Mouse (Mus musculus): ENCODE measurements around the gene Pde12.
"Not testable (repeated sequence)": the region's sequence is repeated elsewhere in the genome, so short reads cannot be mapped to it uniquely, and the experiment has no call there.

Pde12 gene

DNA sequence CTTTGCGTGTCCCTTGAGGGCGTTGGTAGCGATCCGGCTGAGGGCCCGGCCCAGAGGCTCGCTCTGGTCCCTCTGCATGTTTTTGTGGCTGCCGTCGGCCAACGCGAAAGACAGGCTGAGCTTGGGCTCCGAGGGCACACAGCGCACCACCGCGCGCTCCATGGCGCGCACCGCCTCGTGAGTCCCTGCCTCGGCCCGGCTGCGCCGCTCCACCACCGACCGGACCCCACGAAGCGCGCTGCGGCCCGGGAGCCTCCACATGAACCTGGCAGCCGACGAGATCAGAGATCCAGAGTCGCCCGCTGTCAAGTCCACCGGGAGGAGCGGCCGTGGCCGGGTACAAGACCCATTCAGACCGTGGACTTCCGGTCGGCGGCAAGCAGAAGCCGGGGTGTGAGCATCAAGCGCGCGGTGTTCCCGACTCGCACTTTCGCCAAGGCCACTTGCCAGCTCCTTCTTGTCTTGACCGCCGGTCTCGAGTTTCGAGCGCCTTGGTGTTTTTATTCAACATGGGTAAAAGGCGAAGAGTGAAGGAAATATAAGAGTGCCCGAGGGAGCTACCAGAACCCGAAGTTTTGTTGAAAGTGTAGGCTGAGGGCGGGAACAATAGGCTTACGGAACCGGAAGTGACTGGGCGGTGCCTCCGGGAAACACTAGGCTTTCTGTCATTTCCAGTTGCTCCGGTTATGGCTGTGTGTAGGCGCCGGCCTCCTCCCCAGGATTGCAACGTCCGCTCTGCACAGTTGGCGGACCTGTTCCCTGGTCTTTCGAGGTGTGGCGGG is at the start of gene Pde12:
Gene Pde12 (minus strand): TSS at position 592 of the 782 bp plus-strand sequence.
- peak; percentile 87 for DNase-seq

DNA sequence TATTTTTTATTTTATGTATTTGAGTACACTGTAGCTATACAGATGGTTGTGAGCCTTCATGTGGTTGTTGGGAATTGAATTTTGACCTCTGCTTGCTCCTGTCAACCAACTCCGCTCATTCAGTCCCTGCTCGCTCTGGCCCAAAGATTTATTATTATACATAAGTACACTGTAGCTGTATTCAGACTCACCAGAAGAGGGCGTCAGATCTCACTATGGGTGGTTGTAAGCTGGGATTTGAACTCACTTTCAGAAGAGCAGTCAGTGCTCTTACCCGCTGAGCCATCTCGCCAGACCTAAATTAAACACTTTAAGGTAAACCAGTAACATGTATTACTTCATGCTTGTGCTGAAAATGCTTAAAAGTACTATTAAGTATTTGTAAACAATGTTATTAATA is 35.6 kb upstream of the Pde12 start:
- DNase-seq = not testable (repeated sequence)

DNA sequence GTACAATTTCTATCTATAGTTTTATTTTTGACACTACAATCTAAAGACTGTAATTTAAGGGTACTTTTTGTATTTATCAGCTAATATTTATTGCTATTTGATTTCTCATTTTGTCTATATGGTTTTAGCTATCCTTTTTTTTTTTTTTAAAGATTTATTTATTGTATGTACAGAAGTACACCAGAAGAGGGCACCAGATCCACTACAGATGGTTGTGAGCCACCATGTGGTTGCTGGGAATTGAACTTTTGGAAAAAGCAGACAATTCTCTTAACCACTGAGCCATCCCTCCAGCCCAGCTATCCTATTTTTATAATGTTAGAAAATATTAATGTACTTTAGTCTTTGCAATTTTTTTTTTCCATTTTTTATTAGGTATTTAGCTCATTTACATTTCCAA is 28.2 kb upstream of the Pde12 start:
- DNase-seq = no peak

DNA sequence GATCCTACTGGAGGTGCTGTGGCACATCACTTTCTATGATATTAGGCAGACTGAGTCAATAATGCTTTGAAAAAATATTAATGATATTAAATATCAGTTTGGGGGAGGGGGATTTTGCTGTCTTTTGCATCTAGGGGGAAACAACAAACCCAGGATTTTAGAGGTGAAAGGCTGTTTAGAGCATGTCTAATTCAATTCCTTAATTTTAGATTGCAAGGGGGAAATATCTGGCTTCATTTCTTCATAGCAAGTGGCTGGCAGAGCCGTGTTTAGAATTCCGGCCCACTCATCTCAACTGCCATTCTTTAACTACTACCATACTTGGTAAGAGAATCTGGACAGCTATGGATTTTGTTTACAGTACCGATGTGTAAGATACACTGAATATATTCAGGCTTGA is 23.3 kb upstream of the Pde12 start, which contains the start of gene Dnah12:
Gene Dnah12 (plus strand): TSS at position 301 of the 400 bp plus-strand sequence.
- no peak for DNase-seq

DNA sequence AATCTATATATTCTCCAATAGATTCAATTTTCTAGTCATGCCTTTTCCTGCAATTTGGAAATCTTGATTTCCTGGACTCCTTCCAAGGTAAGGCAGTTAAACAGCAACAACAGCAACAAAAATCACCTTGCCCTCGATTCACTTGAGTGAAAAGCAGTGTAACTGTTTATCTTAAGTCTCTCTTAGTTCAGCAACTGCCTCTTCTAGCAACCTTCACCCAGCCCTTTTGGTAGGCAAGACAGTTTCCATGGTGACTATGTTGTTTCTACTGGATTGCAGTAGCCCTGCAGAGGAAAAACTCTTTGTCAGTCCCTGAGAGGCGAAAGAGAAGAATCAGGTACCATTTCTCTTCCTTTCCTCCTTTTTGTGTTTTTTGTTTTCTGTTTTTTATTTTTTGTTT is 21.7 kb upstream of the Pde12 start:
- DNase-seq = no peak

DNA sequence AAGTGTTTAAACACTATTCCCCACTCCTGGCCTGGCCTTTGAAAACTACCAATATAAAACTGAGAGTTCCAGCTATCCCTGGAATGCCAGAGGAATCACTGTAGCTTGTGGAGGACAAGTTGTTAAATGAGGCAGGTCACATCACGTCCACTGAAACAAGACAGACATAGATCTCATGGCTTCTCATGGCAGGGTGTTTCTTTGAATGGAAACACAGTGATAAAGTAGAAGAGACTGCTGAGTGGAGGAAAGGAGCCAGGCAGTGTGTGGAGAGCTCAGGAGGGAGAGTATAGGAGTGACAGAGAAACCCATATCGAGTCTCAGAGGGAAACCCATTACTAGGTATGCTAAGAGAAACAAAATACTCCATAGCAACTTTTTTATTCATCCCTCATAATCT is 21.0 kb upstream of the Pde12 start:
- no peak for DNase-seq

DNA sequence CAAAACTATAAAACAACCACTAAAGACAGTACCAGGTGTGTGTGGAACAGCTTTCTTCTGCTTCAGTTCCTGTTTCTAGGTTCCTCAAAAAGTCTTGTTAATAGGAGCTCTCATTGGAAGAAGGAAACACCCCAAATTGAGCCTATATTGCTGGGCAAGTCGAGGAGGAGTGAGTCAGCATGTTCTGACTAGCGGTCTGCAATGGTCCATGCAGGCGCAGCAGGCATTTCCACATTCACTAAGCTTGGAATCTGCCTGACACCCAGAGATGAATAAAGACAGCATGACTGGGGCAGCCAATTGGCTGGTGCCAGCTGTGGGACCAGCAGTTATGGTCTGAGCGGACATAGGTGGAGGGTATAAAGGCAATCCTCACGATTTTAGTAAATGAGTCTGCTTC is 6.1 kb upstream of the Pde12 start:
- no peak for DNase-seq

DNA sequence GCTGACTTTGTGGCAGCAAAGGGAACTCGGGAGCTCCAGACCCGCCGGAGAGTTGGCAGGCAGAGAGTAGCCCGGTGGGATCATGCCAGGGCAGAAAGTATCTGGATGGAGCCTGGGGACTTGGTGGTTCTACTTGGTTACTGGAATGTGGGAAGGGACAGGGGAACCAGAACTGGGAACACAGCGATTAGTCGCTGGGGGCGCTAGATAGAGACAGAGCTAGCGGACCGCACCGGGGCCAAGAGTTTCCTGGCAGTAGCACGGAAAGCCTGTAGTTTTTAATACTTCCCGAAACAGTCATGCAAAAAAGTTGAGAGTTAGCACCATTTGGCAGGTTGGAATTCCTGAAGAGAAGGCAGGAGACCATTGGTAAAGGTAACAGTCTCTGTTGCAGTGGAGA is 5.7 kb upstream of the Pde12 start:
- DNase-seq = peak; percentile 53

DNA sequence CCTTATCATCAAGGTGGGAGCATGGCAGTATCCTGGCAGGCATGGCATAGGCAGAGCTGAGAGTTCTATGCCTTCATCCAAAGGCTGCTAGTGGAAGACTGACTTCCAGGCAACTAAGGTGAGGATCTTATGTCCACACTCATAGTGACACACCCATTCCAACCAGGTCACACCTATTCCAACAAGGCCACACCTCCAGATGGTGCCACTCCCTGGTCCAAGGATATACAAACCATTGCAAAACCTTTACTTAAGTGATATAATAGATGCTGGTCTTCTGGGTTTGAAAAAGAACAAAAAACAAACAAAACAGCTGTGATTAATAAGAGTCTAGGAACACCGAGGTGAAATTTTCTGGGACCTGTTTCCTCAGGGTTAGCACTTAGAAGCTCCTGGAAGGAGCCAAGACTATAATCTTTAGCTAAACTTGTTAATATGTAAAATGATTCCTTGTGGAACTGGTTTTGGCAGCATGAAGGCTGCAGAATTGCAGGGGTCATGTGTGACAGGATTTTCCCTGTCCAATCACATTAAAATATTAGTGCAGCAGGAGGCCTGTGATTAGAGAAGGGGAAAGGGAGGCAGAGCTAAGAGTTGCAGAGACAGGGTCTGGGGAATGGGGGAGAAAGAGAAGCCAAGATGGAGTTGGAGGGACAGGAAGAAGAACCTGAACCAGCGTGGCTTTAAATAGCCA is 4.9 kb upstream of the Pde12 start:
- DNase-seq = not testable (repeated sequence)

DNA sequence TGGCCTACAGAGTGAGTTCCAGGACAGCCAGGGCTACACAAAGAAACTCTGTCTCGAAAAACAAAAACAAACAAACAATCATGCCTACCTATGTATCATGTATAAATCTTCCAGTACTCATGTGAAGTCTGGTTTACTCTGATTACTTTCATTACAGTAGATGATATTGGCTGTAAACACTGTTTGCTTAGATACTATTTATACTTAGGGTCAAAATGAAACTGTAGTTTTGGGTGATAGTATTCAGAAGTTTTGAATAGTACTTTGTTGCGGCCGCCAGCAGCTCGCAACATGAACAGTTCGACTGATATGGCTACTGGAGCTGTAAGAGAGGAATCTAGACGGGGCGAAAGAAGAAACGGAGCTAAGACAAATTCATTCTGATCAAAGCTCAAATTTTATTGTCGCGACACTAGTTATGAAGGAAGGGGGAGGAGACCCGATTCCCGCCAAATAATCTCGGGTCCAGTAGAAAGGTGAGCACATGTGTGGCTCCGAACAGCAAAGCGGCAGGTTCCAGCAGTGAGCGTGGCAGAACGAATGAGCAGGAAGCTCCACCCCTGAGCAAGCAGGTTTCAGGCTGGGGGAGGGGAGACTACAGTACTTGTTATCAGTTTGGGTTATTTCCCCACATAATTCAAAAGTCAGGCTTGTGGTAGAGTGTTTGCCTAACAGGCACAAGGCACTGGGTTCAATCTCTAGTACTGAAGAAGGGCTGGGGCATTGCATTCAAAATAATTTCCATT is 2.4 kb upstream of the Pde12 start:
- DNase-seq = not testable (repeated sequence)

DNA sequence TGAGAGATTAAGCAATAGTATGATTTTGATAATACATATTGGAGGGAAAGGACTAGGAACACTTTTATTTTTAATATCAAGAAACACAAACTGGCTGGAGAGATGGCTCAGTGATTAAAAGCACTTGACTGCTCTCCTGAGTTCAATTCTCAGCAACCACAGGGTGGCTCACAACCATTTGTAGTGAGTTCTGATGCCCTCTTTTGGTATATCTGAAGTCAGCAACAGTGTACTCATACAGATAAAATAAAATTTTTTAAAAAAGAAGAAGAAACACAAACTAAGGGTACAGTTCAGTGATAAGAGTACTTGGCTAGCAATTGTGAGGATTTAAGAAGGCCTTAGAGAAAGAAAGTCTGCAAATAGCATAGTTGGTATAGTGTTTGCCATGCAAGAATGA is 1.3 kb upstream of the Pde12 start:
- no peak for DNase-seq

DNA sequence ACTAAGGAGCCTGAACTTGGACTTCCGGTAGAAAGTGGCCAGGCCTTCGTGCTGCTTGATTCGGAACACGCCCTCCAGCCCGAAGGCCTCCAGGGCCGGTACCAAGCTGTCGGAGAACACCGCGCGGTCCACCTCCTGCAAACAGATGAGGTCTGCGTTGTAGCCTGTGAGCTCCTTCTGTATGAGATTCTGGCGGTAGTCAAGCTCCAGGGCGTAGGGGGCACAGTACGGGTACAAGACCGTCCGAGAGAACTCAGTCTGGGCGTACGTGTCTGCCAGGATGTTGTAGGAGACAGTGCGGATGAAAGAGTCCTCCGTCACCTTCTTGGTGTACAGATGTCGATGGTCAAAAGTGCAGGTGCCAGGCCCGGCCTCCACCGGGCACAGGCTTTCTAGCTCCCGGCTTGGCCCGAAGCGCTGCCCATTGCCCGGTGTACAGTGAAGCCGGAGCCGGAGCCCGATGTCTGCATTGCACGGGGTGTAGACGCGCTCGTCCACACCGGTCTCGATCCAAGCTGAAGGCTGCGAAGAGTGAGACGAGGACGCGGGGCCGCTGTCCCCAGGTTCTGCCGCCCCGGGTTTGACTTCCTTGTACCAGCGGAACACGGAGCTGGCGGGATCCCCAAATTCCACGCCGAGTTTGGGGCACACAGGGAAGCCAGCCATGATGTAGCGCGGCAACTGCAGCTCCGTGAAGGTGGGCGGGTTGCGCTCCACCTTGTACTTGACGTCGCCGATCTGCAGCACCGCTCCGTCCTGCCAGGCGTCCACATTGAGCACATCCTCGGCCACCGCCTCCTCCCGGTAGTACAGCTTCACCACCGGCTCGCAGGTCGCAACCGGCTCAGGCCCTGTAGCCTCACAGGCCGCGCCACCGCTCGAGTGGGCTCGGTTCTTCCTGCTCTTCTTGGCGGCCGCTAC is 1.1 kb downstream of the Pde12 start:
- peak; percentile 66 for DNase-seq

DNA sequence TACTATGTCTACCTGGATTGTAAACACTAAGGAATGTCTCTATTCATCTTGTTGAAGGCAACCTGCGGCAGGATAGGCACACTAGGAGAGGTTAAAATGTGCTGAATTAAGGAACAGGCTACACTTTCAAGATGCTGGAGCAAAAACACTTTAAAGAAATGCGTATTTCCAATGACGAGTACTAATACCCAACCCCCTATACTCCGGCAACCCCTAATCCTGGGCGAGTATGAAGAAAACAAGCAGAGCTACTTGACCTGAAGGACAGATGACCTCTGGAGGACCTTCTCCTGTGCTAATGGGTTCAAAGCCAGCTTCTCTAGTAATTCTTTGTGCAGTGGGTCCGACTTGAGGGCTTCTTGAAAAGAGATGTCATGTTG is 1.7 kb downstream of the Pde12 start:
- no peak for DNase-seq

DNA sequence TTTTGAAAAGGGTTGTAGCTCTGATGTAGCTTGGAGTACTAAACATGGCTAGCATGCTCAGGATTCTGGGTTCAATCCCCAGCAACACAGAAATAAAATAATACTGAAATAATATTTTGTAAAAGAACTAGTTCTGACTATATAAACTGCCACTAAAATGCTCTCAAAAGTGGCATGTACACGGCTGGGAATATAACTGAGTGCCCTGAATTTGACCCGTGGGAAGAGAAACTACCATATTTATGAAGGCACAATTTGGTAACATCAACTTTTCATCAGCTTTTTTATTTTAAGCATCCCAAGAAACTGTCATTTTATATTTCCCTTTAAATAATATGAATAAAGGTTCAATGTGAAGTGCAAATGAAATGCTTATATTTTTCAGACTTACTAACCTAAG is 5.8 kb downstream of the Pde12 start:
- no peak for DNase-seq

DNA sequence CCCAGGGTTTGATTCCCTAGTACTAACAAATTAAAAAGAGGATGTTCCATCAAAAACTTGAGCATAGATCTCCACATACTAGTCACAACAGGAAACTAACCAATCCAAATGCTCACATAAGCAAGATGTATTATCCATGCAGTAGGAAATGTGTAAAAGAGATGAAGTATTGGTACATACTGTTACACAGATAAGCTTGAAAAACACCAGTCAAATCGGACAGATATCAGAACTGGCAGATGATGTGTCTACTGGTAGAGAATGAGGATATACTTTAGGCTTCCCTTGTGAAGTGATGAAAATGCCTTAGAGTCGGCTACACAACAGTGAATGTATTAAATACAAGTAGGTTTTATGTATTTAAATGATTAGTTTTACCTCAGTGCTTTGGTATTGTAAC is 7.2 kb downstream of the Pde12 start:
- no peak for DNase-seq

DNA sequence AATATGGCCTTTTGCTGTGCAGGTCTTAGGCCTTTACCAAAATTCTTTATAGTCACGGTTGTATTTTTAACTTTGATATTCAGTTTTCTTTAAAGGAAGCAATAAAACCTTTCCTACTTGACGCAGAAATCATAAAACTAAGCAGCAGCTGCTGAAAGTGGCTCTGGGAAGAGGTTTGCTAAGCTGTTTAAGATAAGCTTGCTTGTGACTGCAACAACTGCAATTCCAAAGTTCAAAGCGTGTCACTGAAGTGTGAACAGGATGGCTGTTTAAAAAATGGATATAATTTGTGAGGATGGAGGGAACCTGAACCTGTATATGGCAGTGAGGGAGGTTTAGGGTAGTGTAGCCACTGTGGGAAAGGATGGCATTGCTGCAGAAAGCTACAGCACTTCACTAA is 7.7 kb downstream of the Pde12 start:
- no peak for DNase-seq

DNA sequence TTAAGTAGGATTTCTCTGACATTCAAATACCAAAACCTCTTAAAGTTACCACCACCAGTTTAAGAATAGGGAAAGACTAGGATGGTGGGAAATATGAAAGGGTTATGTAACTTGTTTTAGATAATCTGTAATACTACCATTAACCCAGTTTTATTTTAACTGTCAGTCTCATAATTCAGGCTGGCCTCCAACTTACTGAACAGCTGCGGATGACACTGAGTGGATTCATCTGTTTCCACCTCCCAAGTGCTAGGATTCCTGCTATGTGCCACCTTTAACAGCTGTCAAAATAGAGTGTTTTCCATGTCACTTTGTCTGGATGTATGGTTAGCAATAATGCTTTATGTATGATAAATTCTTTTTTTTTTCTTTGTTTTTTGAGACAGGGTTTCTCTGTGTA is 9.4 kb downstream of the Pde12 start:
- no peak for DNase-seq

DNA sequence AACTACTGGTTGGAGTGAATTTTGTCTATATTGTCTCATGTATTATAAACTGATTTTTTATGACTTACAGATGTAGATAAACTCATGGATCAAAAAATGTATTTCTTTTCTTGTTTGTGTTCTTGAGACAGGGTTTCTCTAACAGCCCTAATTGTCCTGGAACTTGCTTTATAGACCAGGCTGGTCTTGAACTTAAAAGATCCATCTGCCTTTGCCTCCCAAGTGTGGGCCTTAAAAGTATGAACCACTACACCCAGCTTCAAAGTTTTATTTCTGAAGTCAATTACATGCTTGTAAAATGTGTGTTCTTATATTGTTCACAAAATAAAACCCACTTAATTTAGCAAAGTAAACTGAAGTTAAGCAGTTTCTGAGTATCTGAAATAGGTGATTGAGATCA is 11.5 kb downstream of the Pde12 start:
- DNase-seq = no peak

DNA sequence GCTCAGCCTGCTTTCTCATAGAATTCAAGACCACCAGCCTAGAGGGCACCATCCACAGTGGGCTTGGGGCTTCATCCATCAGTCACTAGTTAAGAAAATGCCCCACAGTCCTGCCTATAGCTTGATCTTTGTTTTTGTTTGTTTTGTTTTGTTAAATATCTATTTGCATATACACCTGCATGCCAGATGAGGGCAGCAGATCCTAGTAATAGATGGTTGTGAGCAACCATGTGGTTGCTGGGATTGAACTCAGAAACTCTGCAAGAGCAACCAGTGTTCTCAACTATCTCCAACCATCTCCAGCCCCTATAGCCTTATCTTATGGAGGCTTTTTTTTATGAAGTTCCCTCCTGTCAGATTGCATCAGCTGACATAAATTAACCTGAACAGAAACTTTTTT is 17.8 kb downstream of the Pde12 start:
- peak; percentile 38 for DNase-seq

DNA sequence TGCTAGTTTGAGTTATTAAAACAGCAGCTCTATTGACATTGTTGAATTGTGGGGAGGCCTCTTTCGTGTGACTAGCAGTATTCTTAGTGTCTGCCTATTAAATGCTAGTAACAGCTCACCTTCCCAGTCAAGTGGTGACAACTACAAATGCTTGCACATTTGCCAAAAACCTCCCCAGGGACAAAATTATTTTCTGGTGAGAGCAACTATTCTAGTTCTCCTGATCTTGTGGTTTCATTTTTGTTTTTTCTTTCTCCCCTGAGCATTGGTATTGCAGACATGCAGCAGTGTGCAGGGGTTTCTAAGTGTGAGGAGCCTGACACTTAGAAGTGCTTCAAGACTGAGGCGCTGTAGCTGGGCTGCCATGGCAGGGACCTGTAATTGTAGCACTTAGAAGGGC is 21.9 kb downstream of the Pde12 start:
- DNase-seq = no peak

DNA sequence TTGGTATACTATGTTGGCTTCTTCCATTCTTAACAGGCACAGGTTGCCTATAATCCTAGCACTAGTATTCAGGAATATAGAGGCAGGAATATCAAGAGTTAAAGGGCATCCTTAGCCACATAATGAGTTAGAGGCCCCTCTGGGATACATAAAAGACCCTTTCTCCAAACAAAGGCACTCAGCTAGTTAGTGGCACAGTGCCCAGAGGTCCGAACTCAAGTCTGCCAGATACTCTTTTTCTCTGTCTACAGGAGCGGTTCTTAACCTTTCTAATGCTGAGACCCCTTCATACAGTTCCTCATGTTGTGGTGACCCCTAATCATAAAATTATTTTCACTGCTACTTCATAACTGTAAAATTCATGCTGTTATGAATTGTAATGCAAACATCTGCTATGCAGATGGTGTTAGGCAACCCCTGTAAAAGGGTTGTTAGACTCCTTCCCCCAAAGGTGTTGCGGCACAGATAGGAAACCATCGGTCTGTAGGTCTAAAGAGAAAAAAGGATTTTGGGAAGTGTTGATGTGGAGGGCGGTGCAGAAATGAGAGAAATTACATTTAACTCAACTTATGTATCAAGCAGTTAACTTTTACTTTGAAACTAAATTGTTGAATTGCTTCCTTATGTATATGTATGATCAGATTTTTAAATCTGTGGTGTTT is 23.6 kb downstream of the Pde12 start:
- DNase-seq = no peak

DNA sequence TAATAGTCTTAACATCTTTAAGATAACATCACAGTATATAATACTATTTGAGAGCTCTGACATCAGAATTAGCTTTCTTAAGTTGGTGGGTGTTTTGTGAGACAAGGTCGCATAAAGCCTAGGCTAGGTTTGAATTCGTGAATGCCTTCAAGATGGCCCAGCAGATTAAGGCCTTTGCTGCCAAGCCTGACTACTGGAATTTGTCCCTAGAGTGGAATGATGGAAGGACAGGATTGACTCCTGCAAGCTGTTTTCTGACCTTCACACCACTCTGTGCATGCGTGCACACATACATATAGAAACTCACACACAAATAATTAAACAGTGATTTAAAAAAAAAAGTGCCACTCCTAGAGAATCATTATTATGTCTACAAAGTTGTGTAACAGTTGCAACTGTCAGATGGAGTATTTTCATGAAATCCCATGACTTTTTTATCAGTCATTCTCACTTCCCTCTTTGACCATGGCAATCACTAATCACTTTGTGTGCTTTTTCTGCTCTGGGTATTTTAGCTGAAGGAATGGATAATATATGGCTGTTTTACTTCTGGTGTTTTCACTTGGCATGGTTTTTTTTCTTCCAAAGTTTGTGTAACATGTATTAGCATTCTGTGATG is 26.6 kb downstream of the Pde12 start:
- no peak for DNase-seq
